Mouse (Mus musculus) midbrain, embryonic 16.5 days (tissue): ENCODE data around the gene Cox15. TPM values are rescaled to one million over a fixed set of nuclear protein-coding genes. Genes with fewer than 3 reads are reported as not detected.

Experiments
- ATAC-seq: fragments of 200-750 bp; cut with Nextera tagmentation; 2 replicates; pipeline ENCODE4 v1.8.0; 2017; ENCODE audit warnings: moderate TSS enrichment
- H3K27ac ChIP-seq: fragments of 300-500 bp; sonication (generic); 2 replicates; pipeline ENCODE4 v1.5.1; 2014; ENCODE audit warnings: mild to moderate bottlenecking, low read length, mixed read lengths
- H3K27me3 ChIP-seq: fragments of 300-500 bp; sonication (generic); 2 replicates; pipeline ENCODE4 v1.6.1; 2014; ENCODE audit warnings: low read depth, low read length, mixed read lengths; ENCODE audit not compliant: control insufficient read depth, insufficient read depth
- H3K36me3 ChIP-seq: fragments of 300-500 bp; sonication (generic); 2 replicates; pipeline ENCODE4 v1.6.1; 2014; ENCODE audit warnings: mild to moderate bottlenecking, low read length, moderate library complexity, mixed read lengths; ENCODE audit not compliant: control insufficient read depth, insufficient read depth
- H3K4me1 ChIP-seq: fragments of 300-500 bp; sonication (generic); 2 replicates; pipeline ENCODE4 v1.6.1; 2014; ENCODE audit warnings: mild to moderate bottlenecking, low read length, mixed read lengths; ENCODE audit not compliant: control insufficient read depth, insufficient read depth
- H3K4me2 ChIP-seq: fragments of 300-500 bp; sonication (generic); 2 replicates; pipeline ENCODE4 v1.6.1; 2014; ENCODE audit warnings: mild to moderate bottlenecking, low read length, mixed read lengths
- H3K4me3 ChIP-seq: fragments of 300-500 bp; sonication (generic); 2 replicates; pipeline ENCODE4 v1.5.1; 2014; ENCODE audit warnings: low read depth, mild to moderate bottlenecking, low read length, moderate library complexity, mixed read lengths
- H3K9ac ChIP-seq: fragments of 300-500 bp; sonication (generic); 2 replicates; pipeline ENCODE4 v1.6.1; 2014; ENCODE audit warnings: low read depth, low read length, mixed read lengths
- H3K9me3 ChIP-seq: fragments of 300-500 bp; sonication (generic); replicated peaks from 2 replicates; pipeline ENCODE4 v1.6.1; 2014; ENCODE audit warnings: mild to moderate bottlenecking, low read length, mixed read lengths; ENCODE audit not compliant: control insufficient read depth, poor library complexity, severe bottlenecking
- WGBS: fragments of 180-500 bp; shearing (Covaris S2); extraction: QIAGEN DNeasy Blood & Tissue Kit; methylation state at CpG from one replicate; pipeline ENCODE4 v1.1.7; 2014; 5-methylcytosine and 5-hydroxymethylcytosine counted together
- polyA plus RNA-seq: library from polyadenylated mRNA; unstranded; fragments of >200 nt; fragmentation: Nextera tagmentation; extraction: Ambion mirVana; gene quantifications from 2 replicates; pipeline ENCODE4 v1.2.1, GENCODE M21; 2015

Gene Cox15
- polyA plus RNA-seq, 1 experiment from 2014 or later, result 13.1 TPM

DNA sequence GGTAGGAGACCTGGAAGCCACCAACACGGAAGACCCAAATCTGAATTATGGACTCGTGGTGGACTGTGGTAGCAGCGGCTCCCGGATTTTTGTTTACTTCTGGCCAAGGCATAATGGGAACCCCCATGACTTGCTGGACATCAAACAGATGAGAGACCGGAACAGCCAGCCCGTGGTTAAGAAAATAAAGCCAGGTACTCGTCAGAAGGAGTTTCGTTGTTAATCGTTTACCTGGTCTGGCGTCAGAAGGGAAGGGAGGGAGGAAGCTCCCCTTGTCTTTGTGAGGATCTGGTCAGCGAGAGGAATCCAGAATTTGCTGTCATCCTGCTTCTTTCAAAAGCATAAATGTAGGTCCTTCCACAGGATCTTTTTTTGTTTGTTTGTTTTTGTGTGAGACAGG, 48.6 kb downstream of the Cox15 start:
- no peak overlapping the region for H3K4me2 ChIP-seq
- H3K27ac ChIP-seq, result no peak overlapping the region
- peaks cover 29% of the 10 kb centered on the region for H3K36me3 ChIP-seq
- H3K9ac ChIP-seq, result no peak overlapping the region
- ATAC-seq, result no peak
- H3K9me3 ChIP-seq, result no peaks in the 10 kb centered on the region
- H3K4me3 ChIP-seq, result no peak overlapping the region
- H3K27me3 ChIP-seq, result no peaks in the 10 kb centered on the region
- WGBS, result 93% methylated on average over 11 of the region's 11 CpGs
- no peaks in the 10 kb centered on the region for H3K4me1 ChIP-seq

DNA sequence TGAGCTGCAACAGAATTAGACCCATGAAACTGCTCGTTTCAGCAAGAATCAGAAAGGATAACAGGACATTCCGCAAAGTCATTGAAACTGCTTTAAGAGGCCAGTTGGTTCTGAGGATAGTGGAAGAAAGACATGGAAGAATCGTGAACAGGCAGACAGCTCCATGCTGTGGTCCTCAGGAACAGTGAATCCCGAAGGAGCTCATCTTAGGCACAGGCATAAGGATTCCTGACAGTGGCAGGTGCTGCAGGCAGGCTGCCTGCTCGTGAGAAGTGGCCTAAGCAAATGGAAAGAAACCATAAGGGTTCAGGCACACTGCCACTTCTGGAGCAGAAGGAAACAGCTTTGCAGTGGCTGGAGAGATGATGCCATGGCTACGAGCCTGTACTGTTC, 53.0 kb downstream of the Cox15 start:
- Histone ChIP-seq H3K36me3 (peaks cover 11% of the 10 kb centered on the region), H3K9ac (no peak overlapping the region), H3K27me3 (no peaks in the 10 kb centered on the region), H3K27ac (no peak overlapping the region), H3K4me1 (no peaks in the 10 kb centered on the region), H3K9me3 (no peaks in the 10 kb centered on the region), H3K4me2 (no peak overlapping the region), H3K4me3 (no peak overlapping the region)
- 88% methylated on average over 6 of the region's 6 CpGs for WGBS
- no peak for ATAC-seq

DNA sequence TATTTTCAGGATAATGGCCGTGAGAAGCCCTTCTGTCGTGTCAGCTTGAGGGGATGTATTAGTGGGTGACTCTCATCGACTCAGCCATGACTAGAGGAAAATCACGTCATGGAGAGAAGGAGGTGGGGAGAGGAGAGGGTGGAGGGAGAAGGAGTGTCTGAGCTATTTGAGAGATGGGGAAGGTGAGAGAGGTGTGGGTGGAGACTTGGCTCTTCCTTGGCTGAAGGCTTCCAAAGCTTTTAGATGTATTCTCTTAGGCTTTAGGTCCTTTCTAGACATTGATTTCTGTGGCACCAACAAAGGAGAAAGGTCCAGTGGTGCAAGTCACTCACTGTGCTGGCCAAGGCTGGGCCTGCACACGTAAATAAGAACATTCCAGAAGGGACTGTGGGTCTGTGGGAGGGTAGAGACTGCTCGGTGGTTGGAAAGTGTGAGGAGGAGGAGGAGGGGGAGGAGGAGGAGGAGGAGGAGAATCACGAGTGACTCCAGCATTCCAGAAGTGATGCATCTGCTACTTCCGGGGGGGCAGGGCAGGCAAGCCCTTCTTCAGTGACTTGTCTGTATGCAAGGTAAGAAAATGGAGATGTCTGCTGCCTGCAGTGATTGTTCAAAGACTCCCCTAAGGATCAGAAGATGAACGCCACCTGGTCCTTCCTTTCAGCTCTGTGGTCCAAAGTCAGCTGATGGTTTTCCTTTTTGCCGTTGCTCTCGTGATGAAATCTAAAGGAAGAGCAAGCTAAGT, 53.6 kb downstream of the Cox15 start:
- WGBS, result 82% methylated on average over 11 of the region's 11 CpGs
- Histone ChIP-seq H3K9me3 (no peaks in the 10 kb centered on the region), H3K27ac (no peak overlapping the region), H3K4me3 (no peak overlapping the region), H3K27me3 (no peaks in the 10 kb centered on the region), H3K9ac (no peak overlapping the region), H3K36me3 (peaks cover 7% of the 10 kb centered on the region), H3K4me2 (no peak overlapping the region), H3K4me1 (no peaks in the 10 kb centered on the region)
- ATAC-seq, result no peak

DNA sequence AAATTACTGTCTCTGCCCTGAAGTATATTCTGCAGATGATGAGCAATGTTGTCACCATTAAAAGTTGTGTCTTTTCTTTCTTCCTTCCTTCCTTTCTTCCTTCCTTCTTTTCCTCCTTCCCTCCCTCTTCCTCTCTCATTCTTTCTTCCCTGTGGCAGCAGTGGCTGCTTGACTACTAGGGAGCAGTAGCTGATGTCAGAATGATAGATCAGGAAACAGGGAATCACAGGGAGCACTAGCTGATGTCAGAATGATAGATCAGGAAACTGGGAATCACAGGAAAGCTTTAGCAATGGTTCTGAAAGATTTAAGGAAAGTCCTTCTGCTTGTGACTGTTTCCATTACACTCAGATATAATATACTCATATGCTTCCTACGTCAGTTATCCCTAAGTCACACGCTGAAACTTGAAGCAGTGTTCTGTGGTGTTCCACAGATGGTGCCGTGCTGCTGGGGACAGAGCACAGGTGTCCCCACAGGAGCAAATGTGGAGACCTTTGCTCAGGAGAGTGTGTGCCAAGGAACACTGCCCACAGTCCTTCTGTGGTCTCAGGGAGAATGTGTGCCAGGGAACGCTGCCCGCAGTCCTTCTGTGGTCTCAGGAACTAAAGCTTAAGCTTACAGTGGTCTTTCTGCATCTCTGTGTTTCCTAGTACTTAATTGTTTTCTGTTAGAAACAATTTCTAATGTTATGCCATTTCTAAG, 55.0 kb downstream of the Cox15 start:
- Histone ChIP-seq H3K4me1 (peaks cover under 1% of the 10 kb centered on the region; the same call in 1 of the 2 replicates), H3K36me3 (peaks cover 4% of the 10 kb centered on the region), H3K4me2 (0 out of 2 replicates have a peak overlapping the region, but pooled peaks have one; percentile 7), H3K9me3 (no peaks in the 10 kb centered on the region), H3K9ac (no peak overlapping the region), H3K27me3 (no peaks in the 10 kb centered on the region), H3K4me3 (no peak overlapping the region), H3K27ac (no peak overlapping the region)
- WGBS, result 97% methylated on average over 5 of the region's 5 CpGs
- ATAC-seq, result no peak

DNA sequence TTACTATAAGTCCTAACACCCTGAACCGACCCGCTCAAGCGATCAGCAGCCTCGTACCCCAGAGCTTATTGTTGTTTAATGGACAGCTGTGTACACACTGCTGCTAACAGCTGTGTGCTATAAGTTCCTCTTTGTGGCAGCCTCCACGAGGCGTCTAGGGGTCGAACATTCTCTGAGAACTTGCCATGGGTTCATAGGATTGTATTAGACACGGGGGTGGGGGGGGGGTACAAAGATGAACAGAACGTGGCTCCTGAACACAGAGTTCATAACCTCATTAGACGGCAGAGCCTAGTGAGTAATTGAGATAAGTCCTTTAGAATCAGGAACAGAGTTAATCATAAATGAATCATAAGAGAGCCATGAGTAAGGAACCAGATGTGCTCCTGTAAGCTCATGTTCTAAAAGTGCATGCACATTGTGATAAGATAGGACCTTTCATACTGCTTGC, 57.3 kb downstream of the Cox15 start:
- no peak for ATAC-seq
- Histone ChIP-seq H3K9ac (no peak overlapping the region), H3K27ac (no peak overlapping the region), H3K36me3 (peaks cover 2% of the 10 kb centered on the region; the same call in 1 of the 2 replicates), H3K9me3 (no peaks in the 10 kb centered on the region), H3K4me1 (peaks cover 14% of the 10 kb centered on the region), H3K27me3 (no peaks in the 10 kb centered on the region), H3K4me3 (no peak overlapping the region), H3K4me2 (no peak overlapping the region)
- WGBS, result 49% methylated on average over 10 of the region's 10 CpGs

DNA sequence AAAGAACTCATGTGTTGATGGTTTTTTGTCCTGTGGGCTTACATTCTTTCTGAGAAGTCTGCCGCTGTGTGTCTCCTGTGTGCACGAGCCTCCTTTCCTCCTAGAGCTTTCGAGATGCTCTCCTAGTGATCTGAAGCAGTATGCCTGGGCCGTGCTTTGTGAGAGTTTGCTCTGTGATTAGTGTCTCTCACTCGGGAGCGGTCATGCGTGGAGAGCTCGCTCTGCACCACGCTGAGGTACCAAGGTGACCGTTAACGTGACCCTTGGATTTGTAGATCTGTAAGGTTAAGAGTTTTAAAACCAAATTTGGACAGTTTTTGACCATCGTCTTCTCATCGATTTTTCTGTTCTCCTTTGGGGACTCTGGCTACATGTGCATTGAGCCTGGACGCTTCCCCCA, 60.0 kb downstream of the Cox15 start:
- H3K4me3 ChIP-seq, result no peak overlapping the region
- H3K4me1 ChIP-seq, result peaks cover 24% of the 10 kb centered on the region
- H3K9ac ChIP-seq, result no peak overlapping the region
- 42% methylated on average over 14 of the region's 14 CpGs for whole genome bisulfite sequencing
- no peaks in the 10 kb centered on the region for H3K36me3 ChIP-seq
- no peak overlapping the region; the same call in 1 of the 2 replicates for H3K4me2 ChIP-seq
- no peaks in the 10 kb centered on the region for H3K27me3 ChIP-seq
- H3K9me3 ChIP-seq, result no peaks in the 10 kb centered on the region
- ATAC-seq, result no peak
- no peak overlapping the region for H3K27ac ChIP-seq

DNA sequence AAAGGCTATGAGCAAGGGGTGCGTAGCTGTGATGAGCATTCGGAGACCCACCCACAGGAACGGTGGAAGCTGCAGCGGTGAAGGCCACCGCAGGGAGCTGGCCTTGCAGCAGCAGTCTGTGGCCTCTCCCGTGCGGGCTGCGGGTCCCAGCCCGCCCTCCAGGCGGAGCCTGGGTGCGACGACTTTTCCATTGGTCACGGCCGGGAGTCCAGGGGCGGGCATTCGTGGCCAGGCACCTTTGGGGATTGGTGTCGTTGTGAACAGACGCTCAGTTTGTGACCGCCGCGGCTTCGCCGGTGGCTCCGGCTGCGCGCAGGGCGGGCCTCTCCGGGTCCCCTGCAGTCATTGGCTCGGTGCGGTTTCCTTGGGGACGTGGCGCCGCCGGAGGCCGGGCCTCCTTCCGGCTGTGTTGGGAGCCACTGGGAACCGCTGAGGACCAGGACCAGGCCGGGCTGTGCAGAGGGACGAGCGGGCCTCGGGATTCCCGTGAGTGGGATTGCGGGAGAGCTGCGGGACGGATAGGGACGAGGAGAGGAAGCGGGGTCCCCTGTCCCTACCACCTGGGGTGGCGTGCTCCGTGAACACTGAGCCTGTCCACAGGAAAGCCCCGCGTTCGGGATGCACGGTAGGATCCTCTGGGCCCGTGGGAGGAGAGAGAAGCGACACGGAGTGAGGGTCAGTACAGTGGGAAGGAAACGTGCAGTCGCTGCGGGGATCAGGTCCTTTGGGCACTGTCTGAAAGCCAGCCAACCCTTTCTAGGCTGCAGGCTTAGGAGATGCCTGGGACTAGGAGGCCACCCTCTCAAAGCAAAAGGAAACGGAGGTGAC, 63.2 kb downstream of the Cox15 start, which contains the start of gene Entpd7:
Gene Entpd7 (plus strand): TSS at position 254 of the 828 bp plus-strand sequence.
- WGBS, result under 1% methylated on average over 59 of the region's 60 CpGs

More for the DNA sequence above, 63.2 kb downstream of the Cox15 start, which contains the start of gene Entpd7:
- Histone ChIP-seq H3K36me3 (no peaks in the 10 kb centered on the region), H3K4me1 (peaks cover 24% of the 10 kb centered on the region), H3K9ac (peak within 1 kb of the TSS; percentile 89), H3K4me2 (peak within 1 kb of the TSS; percentile 87), H3K27ac (peak within 1 kb of the TSS; percentile 80), H3K4me3 (peak within 1 kb of the TSS; percentile 70), H3K27me3 (no peaks in the 10 kb centered on the region), H3K9me3 (no peaks in the 10 kb centered on the region)
- peak; percentile 98 for ATAC-seq
